Mouse (Mus musculus) bone marrow macrophage, adult 2 months (primary cell): ENCODE measurements around the gene Pcca.

Experiments used
- CTCF ChIP-seq: IDR thresholded peaks from 2 replicates; pipeline ENCODE4 v1.5.1; 2012; ENCODE audit warnings: low read depth, mild to moderate bottlenecking, low read length, moderate library complexity
- POLR2A ChIP-seq: IDR thresholded peaks from 2 replicates; pipeline ENCODE4 v1.6.1; 2012; ENCODE audit warnings: mild to moderate bottlenecking, low read depth, low read length, borderline replicate concordance

DNA sequence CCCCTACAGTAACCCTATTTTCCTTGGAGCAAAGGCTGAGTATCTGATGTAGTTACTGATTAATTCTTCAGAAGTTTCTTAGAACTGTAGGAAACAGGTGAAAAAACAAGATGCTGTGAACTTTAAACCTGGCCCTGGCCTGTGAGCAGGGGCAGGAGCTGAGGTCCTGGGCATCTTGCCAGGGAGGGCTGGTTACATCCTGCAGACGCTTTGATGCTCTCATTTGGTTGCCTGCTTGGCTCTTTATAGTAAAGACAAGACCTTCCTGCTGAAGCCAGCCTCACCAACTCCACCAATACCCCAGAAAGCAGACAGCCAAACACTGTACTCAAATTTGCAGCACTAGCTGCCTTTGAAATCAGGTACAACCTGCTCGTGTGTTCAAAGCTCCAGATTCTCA, 368.0 kb downstream of the Pcca start:
- TF ChIP-seq CTCF, result no peak
- TF ChIP-seq POLR2A, result no peak
